Mouse (Mus musculus): ENCODE results near the gene Paxx.
A peak's percentile ranks its signal among the peaks of the same experiment; 100 is the strongest.
"Not testable (repeated sequence)": the region's sequence is repeated elsewhere in the genome, so short reads cannot be mapped to it uniquely, and the experiment has no call there.

The Paxx gene

GRCm38 (mm10) chr2:25442682-25443081 is 18.2 kb downstream of the Paxx start:
- no peak for DNase-seq (ENCODE audit: low read depth)

- DNase-seq (ENCODE audit: low read depth), result no peak
Measured at GRCm38 (mm10) chr2:25441067-25441466, 19.8 kb downstream of the Paxx start.

- DNase-seq (ENCODE audit: low read depth), result no peak
Measured at GRCm38 (mm10) chr2:25436286-25436820, 24.5 kb downstream of the Paxx start.

GRCm38 (mm10) chr2:25434292-25434691 is 26.6 kb downstream of the Paxx start:
- no peak for DNase-seq (ENCODE audit: low read depth)

GRCm38 (mm10) chr2:25433101-25433500 is 27.8 kb downstream of the Paxx start:
- no peak for DNase-seq (ENCODE audit: low read depth)

- DNase-seq (ENCODE audit: low read depth), result no peak
Measured at GRCm38 (mm10) chr2:25432326-25433098, 28.4 kb downstream of the Paxx start.

- DNase-seq (ENCODE audit: low read depth), result no peak
Measured at GRCm38 (mm10) chr2:25431308-25431855, 29.5 kb downstream of the Paxx start.

- no peak for DNase-seq (ENCODE audit: low read depth)
Measured at GRCm38 (mm10) chr2:25430395-25431233, 30.3 kb downstream of the Paxx start.

- peak; percentile 36 for DNase-seq (ENCODE audit: low read depth)
Measured at GRCm38 (mm10) chr2:25429435-25430180, 31.3 kb downstream of the Paxx start.

GRCm38 (mm10) chr2:25428442-25429236 is 32.3 kb downstream of the Paxx start, which contains the start of gene Abca2:
TSS of gene Abca2 (plus strand) at chr2:25428703.
- DNase-seq (ENCODE audit: low read depth), result peak; percentile 95

GRCm38 (mm10) chr2:25427256-25427655 is 33.6 kb downstream of the Paxx start:
- no peak for DNase-seq (ENCODE audit: low read depth)

- DNase-seq (ENCODE audit: low read depth), result peak; percentile 89
Measured at GRCm38 (mm10) chr2:25426721-25427191, 34.1 kb downstream of the Paxx start.

GRCm38 (mm10) chr2:25425481-25425880 is 35.4 kb downstream of the Paxx start:
- DNase-seq (ENCODE audit: low read depth), result no peak

- DNase-seq (ENCODE audit: low read depth), result peak; percentile 21
Measured at GRCm38 (mm10) chr2:25423626-25424025, 37.3 kb downstream of the Paxx start.

- DNase-seq (ENCODE audit: low read depth), result peak; percentile 72
Measured at GRCm38 (mm10) chr2:25422587-25423410, 38.1 kb downstream of the Paxx start, which contains the start of gene Fut7. TSS of gene Fut7 (plus strand) at chr2:25423267.

GRCm38 (mm10) chr2:25421896-25422295 is 39.0 kb downstream of the Paxx start:
- peak; percentile 81 for DNase-seq (ENCODE audit: low read depth)

- DNase-seq (ENCODE audit: low read depth), result no peak
Measured at GRCm38 (mm10) chr2:25417426-25417825, 43.5 kb downstream of the Paxx start.

GRCm38 (mm10) chr2:25413436-25413835 is 47.5 kb downstream of the Paxx start:
- not testable (repeated sequence) for DNase-seq (ENCODE audit: low read depth)

- DNase-seq (ENCODE audit: low read depth), result no peak
Measured at GRCm38 (mm10) chr2:25408908-25409307, 52.0 kb downstream of the Paxx start.

All from naive thymus-derived CD4-positive, alpha-beta T cell, adult 2 months (primary cell).